14 mouse cellular contexts compared by ENCODE assay signal in genomic region chr4:122781717-122782116, GRCm38 (mm10). TPM values are rescaled to one million over a fixed set of nuclear protein-coding genes. Genes with fewer than 3 reads are reported as not detected.
DNase-seq lines count a peak whose midpoint lies in the region; ATAC-seq and TF ChIP-seq lines count a peak whose summit lies in the region.
"Had no signal": no experiment of that assay in that cellular context is flagged by ENCODE, and none has a peak within 500 bp of the region (broad histone marks: within the 10 kb centered on the region; RNA-seq: fewer than 3 reads in every experiment).

No protein-coding gene starts in this region.

- no peaks in the 10 kb centered on the region for H3K9me3 ChIP-seq in hindbrain, postnatal 0 days (ENCODE audit: low read length)
- H3K9me3 ChIP-seq in hindbrain, embryonic 13.5 days, result no peaks in the 10 kb centered on the region
- H3K9me3 ChIP-seq: lung, embryonic 15.5 days; midbrain, embryonic 10.5 days had no signal

- no peak overlapping the region for H3K4me3 ChIP-seq in hindbrain, postnatal 0 days (ENCODE audit: low read length)
- H3K4me3 ChIP-seq in hindbrain, embryonic 13.5 days, result no peak overlapping the region
- H3K4me3 ChIP-seq: embryonic facial prominence, embryonic 12.5 days; lung, embryonic 15.5 days; midbrain, embryonic 10.5 days had no signal

- no peak for DNase-seq in hindbrain, postnatal 0 days (ENCODE audit: low spot score)
- peak; percentile 45 for DNase-seq in testis, postnatal 10 days (ENCODE audit: low spot score)
- DNase-seq in testis, postnatal 14 days (ENCODE audit: low spot score), result no peak
- peak; percentile 13 for DNase-seq in WW6 (ENCODE audit: low read depth, low spot score)
- peak; percentile 9 for DNase-seq in splenic B cell, adult 2 months (ENCODE audit: low read depth, low spot score)
- no peak for DNase-seq in frontal cortex, postnatal 25 days (ENCODE audit: low spot score in 2 of 2)
- no peak for DNase-seq in ovary, adult 18-20 months (ENCODE audit: low spot score)
- DNase-seq: cerebellum, adult 9-10 months; gastrocnemius, postnatal 14 days; spleen, adult 18-20 months had no signal

- H3K9ac ChIP-seq in hindbrain, postnatal 0 days (replicated peaks; ENCODE audit: low read length), result no peak overlapping the region
- H3K9ac ChIP-seq in hindbrain, embryonic 13.5 days, result no peak overlapping the region
- H3K9ac ChIP-seq: embryonic facial prominence, embryonic 12.5 days; lung, embryonic 15.5 days had no signal

- H3K4me1 ChIP-seq in hindbrain, postnatal 0 days (ENCODE audit: insufficient read depth, low read length), result no peaks in the 10 kb centered on the region
- no peaks in the 10 kb centered on the region for H3K4me1 ChIP-seq in hindbrain, embryonic 13.5 days (replicated peaks)
- H3K4me1 ChIP-seq: embryonic facial prominence, embryonic 12.5 days; lung, embryonic 15.5 days; midbrain, embryonic 10.5 days had no signal

- ATAC-seq in hindbrain, postnatal 0 days, result no peak
- no peak for ATAC-seq in hindbrain, embryonic 13.5 days (ENCODE audit: low FRiP score)

- TF ChIP-seq CTCF in hindbrain, postnatal 0 days (IDR thresholded peaks at IDR 0.05; ENCODE audit: low read depth), result peak; percentile 34

- WGBS in hindbrain, postnatal 0 days, result 90% methylated on average over 1 of the region's 1 CpGs
- WGBS in hindbrain, embryonic 13.5 days, result 85% methylated on average over 1 of the region's 1 CpGs

- no peak overlapping the region for H3K4me2 ChIP-seq in hindbrain, postnatal 0 days (ENCODE audit: low read depth, low read length)
- no peak overlapping the region for H3K4me2 ChIP-seq in hindbrain, embryonic 13.5 days
- H3K4me2 ChIP-seq: embryonic facial prominence, embryonic 12.5 days; lung, embryonic 15.5 days had no signal

- H3K27ac ChIP-seq in hindbrain, postnatal 0 days, result no peak overlapping the region
- H3K27ac ChIP-seq in hindbrain, embryonic 13.5 days, result no peak overlapping the region
- H3K27ac ChIP-seq: embryonic facial prominence, embryonic 12.5 days; lung, embryonic 15.5 days; midbrain, embryonic 10.5 days had no signal

- no peaks in the 10 kb centered on the region for H3K27me3 ChIP-seq in hindbrain, postnatal 0 days (ENCODE audit: insufficient read depth, low read length)
- no peaks in the 10 kb centered on the region for H3K27me3 ChIP-seq in hindbrain, embryonic 13.5 days
- no peaks in the 10 kb centered on the region for H3K27me3 ChIP-seq in splenic B cell, adult 2 months (ENCODE audit: control insufficient read depth, insufficient read depth, low read length, poor library complexity, severe bottlenecking)
- H3K27me3 ChIP-seq: embryonic facial prominence, embryonic 12.5 days; lung, embryonic 15.5 days had no signal

- no peaks in the 10 kb centered on the region for H3K36me3 ChIP-seq in hindbrain, postnatal 0 days (ENCODE audit: insufficient read depth, low read length)
- no peaks in the 10 kb centered on the region for H3K36me3 ChIP-seq in hindbrain, embryonic 13.5 days
- H3K36me3 ChIP-seq in splenic B cell, adult 2 months (ENCODE audit: control insufficient read depth, insufficient read depth, low read length, poor library complexity, severe bottlenecking), result no peaks in the 10 kb centered on the region
- H3K36me3 ChIP-seq: embryonic facial prominence, embryonic 12.5 days; lung, embryonic 15.5 days; midbrain, embryonic 10.5 days had no signal

RNA-seq across cellular contexts. Expression of gene Ppt1, which starts 54.3 kb away (rescaled TPM):
- 29.0 and 36.4 TPM in 2 replicates for total RNA-seq in hindbrain, postnatal 0 days (2014; rRNA removed)
- 88.5 and 89.7 TPM in 2 replicates for polyA plus RNA-seq in hindbrain, postnatal 0 days (2015; fragmentation: Nextera tagmentation; extraction: Ambion mirVana)
- 85.7 and 88.3 TPM in 2 replicates for polyA plus RNA-seq in hindbrain, embryonic 13.5 days (2015; fragmentation: Nextera tagmentation; extraction: Ambion mirVana)

Comparison
In these comparisons a context has a peak if more than half of its experiments do, and no peak if none do; other contexts are left out.
1. DNase-seq: peak in testis, postnatal 10 days (single experiment), WW6 (single experiment) and splenic B cell, adult 2 months (single experiment); none in hindbrain, postnatal 0 days (single experiment), testis, postnatal 14 days (single experiment), frontal cortex, postnatal 25 days (0 of 2) and ovary, adult 18-20 months (single experiment).